ENCODE assay signal across 8 mouse cellular contexts in the genomic region with DNA sequence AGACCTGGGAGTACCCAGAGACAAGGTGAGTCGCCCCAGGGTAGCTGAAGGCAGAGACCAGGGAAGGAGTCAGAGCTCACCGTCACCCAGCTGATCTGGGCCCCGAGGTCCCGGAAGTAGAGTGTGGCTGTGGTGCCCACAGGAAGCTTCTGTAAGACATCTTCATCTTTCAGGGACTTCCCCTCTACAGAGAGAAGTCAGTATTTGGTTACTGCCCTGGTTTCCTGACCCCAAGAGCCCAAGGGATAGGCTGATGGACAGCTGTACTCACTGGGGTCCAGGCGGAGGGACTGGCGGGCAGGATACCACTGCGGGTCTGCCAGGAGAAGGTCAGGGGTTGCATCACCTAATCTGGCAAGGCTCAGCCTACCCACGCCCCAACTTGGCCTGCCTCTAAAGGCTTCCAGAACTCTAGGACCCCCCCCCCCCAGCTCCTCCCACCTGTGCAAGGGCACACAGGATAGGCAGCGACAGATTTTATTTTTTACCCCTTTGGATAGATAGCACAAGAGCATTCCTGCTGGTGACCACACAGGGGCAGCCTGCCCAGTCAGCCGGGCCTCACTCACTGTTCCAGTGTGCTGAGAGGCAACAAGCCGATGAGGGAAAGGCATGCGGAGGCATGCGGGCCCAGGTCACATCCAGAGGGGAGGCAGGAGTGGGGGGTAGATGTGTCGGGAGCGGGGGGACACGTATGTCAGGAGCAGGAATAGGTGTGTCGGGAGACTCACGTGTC. TPM values are rescaled to one million over a fixed set of nuclear protein-coding genes. Genes with fewer than 3 reads are reported as not detected.
DNase-seq lines count a peak whose midpoint lies in the region; ATAC-seq lines count a peak whose summit lies in the region.

No protein-coding gene starts in this region.

- peaks cover 34% of the 10 kb centered on the region for H3K4me1 ChIP-seq in forebrain, embryonic 13.5 days
- H3K4me1 ChIP-seq in forebrain, embryonic 16.5 days (replicated peaks; ENCODE audit: control insufficient read depth, insufficient read depth, low read length), result peaks cover 20% of the 10 kb centered on the region

- no peaks in the 10 kb centered on the region for H3K27me3 ChIP-seq in forebrain, embryonic 13.5 days
- no peaks in the 10 kb centered on the region for H3K27me3 ChIP-seq in forebrain, embryonic 16.5 days (replicated peaks; ENCODE audit: control insufficient read depth, insufficient read depth, low read length)

- WGBS in forebrain, embryonic 13.5 days, result 87% methylated on average over 18 of the region's 18 CpGs
- 85% methylated on average over 18 of the region's 18 CpGs for WGBS in forebrain, embryonic 16.5 days

- H3K36me3 ChIP-seq in forebrain, embryonic 13.5 days (ENCODE audit: poor library complexity, severe bottlenecking), result peaks cover 64% of the 10 kb centered on the region
- H3K36me3 ChIP-seq in forebrain, embryonic 16.5 days (ENCODE audit: control insufficient read depth, insufficient read depth), result peaks cover 7% of the 10 kb centered on the region

- intact Hi-C loops in heart, postnatal 10 days (cut with DNase I), result no loop called here

- 0 out of 2 replicates have a peak, but pooled peaks have one; percentile 6 for ATAC-seq in forebrain, embryonic 13.5 days
- ATAC-seq in forebrain, embryonic 16.5 days, result no peak

- H3K4me2 ChIP-seq in forebrain, embryonic 13.5 days, result no peak overlapping the region
- H3K4me2 ChIP-seq in forebrain, embryonic 16.5 days (ENCODE audit: low read length), result no peak overlapping the region

- H3K9me3 ChIP-seq in forebrain, embryonic 13.5 days (replicated peaks), result no peaks in the 10 kb centered on the region
- no peaks in the 10 kb centered on the region for H3K9me3 ChIP-seq in forebrain, embryonic 16.5 days (ENCODE audit: control insufficient read depth, low read length)

- H3K9ac ChIP-seq in forebrain, embryonic 13.5 days, result no peak overlapping the region
- H3K9ac ChIP-seq in forebrain, embryonic 16.5 days (replicated peaks; ENCODE audit: low read depth, low read length), result no peak overlapping the region

- no peak overlapping the region for H3K27ac ChIP-seq in forebrain, embryonic 13.5 days
- H3K27ac ChIP-seq in forebrain, embryonic 16.5 days (ENCODE audit: low read length), result no peak overlapping the region

- DNase-seq in urinary bladder, postnatal 14 days (ENCODE audit: low spot score), result peak; percentile 4
- DNase-seq in urinary bladder, postnatal 10 days (ENCODE audit: low spot score), result no peak
- peak; percentile 75 to 77 for DNase-seq in heart, postnatal 10 days
- peak; percentile 22 for DNase-seq in lung, postnatal 14 days
- DNase-seq in thymus, postnatal 10 days (ENCODE audit: low spot score in 2 of 2), result peak; percentile 58
- no peak for DNase-seq in Muller cell, postnatal 12 days (ENCODE audit: inconsistent ontology term)

- H3K4me3 ChIP-seq in forebrain, embryonic 13.5 days, result no peak overlapping the region
- no peak overlapping the region for H3K4me3 ChIP-seq in forebrain, embryonic 16.5 days (replicated peaks; ENCODE audit: low read length)

RNA-seq across cellular contexts. Expression of a gene that starts 6.8 kb away (rescaled TPM):
- 393 and 412 TPM in 2 replicates for polyA plus RNA-seq in forebrain, embryonic 13.5 days (2015; fragmentation: Nextera tagmentation; extraction: Ambion mirVana)
- 281 and 325 TPM in 2 replicates for polyA plus RNA-seq in forebrain, embryonic 16.5 days (2015; fragmentation: Nextera tagmentation; extraction: Ambion mirVana)
- 100 to 1,000 TPM; 597 to 620 TPM for total RNA-seq in heart, postnatal 10 days (2021)

RNA-seq across cellular contexts. Expression of a gene that starts 34.5 kb away (rescaled TPM):
- polyA plus RNA-seq in forebrain, embryonic 13.5 days (2015; fragmentation: Nextera tagmentation; extraction: Ambion mirVana), result 613 and 652 TPM in 2 replicates
- 694 and 809 TPM in 2 replicates for polyA plus RNA-seq in forebrain, embryonic 16.5 days (2015; fragmentation: Nextera tagmentation; extraction: Ambion mirVana)
- total RNA-seq in heart, postnatal 10 days (2021), result 100 to 1,000 TPM; 181 to 199 TPM

RNA-seq across cellular contexts. Expression of a gene that starts 34.7 kb away (rescaled TPM):
- 59.4 and 61.9 TPM in 2 replicates for polyA plus RNA-seq in forebrain, embryonic 13.5 days (2015; fragmentation: Nextera tagmentation; extraction: Ambion mirVana)
- polyA plus RNA-seq in forebrain, embryonic 16.5 days (2015; fragmentation: Nextera tagmentation; extraction: Ambion mirVana), result 58.6 and 62.3 TPM in 2 replicates
- 10 to 100 TPM; 17.5 to 18.0 TPM for total RNA-seq in heart, postnatal 10 days (2021)

RNA-seq across cellular contexts. Expression of a gene that starts 37.7 kb away (rescaled TPM):
- polyA plus RNA-seq in forebrain, embryonic 13.5 days (2015; fragmentation: Nextera tagmentation; extraction: Ambion mirVana), result 0.15 TPM in 1 of 2 replicates, not detected in the other
- not detected in 2 replicates for polyA plus RNA-seq in forebrain, embryonic 16.5 days (2015; fragmentation: Nextera tagmentation; extraction: Ambion mirVana)
- total RNA-seq in heart, postnatal 10 days (2021), result not detected

Comparison
In these comparisons a context has a peak if more than half of its experiments do, and no peak if none do; other contexts are left out.
1. DNase-seq: peak in urinary bladder, postnatal 14 days (single experiment), heart, postnatal 10 days (2 of 2), lung, postnatal 14 days (single experiment) and thymus, postnatal 10 days (2 of 2); none in urinary bladder, postnatal 10 days (single experiment) and Muller cell, postnatal 12 days (single experiment).